Mouse (Mus musculus) liver, embryonic 14.5 days (tissue): ENCODE data around the gene Vmo1. TPM values are rescaled to one million over a fixed set of nuclear protein-coding genes. Genes with fewer than 3 reads are reported as not detected.
"Not testable (repeated sequence)": the region's sequence is repeated elsewhere in the genome, so short reads cannot be mapped to it uniquely, and the experiment has no call there.

Experiments
- ATAC-seq: fragments of 200-750 bp; cut with Nextera tagmentation; 2 replicates; pipeline ENCODE4 v1.8.0; 2017; ENCODE audit warnings: moderate number of reproducible peaks, mild to moderate bottlenecking, moderate library complexity; ENCODE audit not compliant: insufficient read depth
- DNase-seq, 3 experiments: peaks; one replicate each; pipeline ENCODE4 v3.0.0-alpha.2; 2012 to 2013; ENCODE audit warnings: low read depth in 3 of 3, low spot score in 3 of 3
- H3K27ac ChIP-seq: fragments of 300-500 bp; sonication (generic); 2 replicates; pipeline ENCODE4 v1.5.1; 2014; ENCODE audit warnings: moderate library complexity, mild to moderate bottlenecking, control low read depth, inconsistent platforms
- H3K27me3 ChIP-seq: fragments of 300-500 bp; sonication (generic); 2 replicates; pipeline ENCODE4 v1.6.1; 2014; ENCODE audit warnings: mild to moderate bottlenecking, low read length, moderate library complexity; ENCODE audit not compliant: control insufficient read depth, insufficient read depth
- H3K36me3 ChIP-seq: fragments of 300-500 bp; sonication (generic); replicated peaks from 2 replicates; pipeline ENCODE4 v1.6.1; 2014; ENCODE audit warnings: low read depth; ENCODE audit not compliant: control insufficient read depth, insufficient read depth
- H3K4me1 ChIP-seq, 2 experiments: fragments of 200-500 bp in 1 of 2; fragments of 300-500 bp in 1 of 2; sonication (generic) in 1 of 2; replicated peaks; 2 replicates each; pipeline ENCODE4 v1.6.1; 2012 to 2014; ENCODE audit warnings: antibody characterized with exemption in 1 of 2, inconsistent platforms in 1 of 2, low read length in 1 of 2; ENCODE audit not compliant: control insufficient read depth in 2 of 2, insufficient read depth in 2 of 2
- H3K4me2 ChIP-seq: fragments of 300-500 bp; sonication (generic); 2 replicates; pipeline ENCODE4 v1.6.1; 2014; ENCODE audit warnings: low read depth, mild to moderate bottlenecking, control low read depth, moderate library complexity
- H3K4me3 ChIP-seq, 2 experiments: fragments of 200-500 bp in 1 of 2; fragments of 300-500 bp in 1 of 2; sonication (generic) in 1 of 2; 2 replicates each; pipeline ENCODE4 v1.5.1; 2012 to 2014; ENCODE audit warnings: low read depth in 2 of 2, low read length in 2 of 2, mild to moderate bottlenecking in 2 of 2, control low read depth in 1 of 2, inconsistent platforms in 1 of 2, moderate library complexity in 1 of 2; ENCODE audit not compliant: insufficient read depth in 1 of 2
- H3K9ac ChIP-seq: fragments of 300-500 bp; sonication (generic); replicated peaks from 2 replicates; pipeline ENCODE4 v1.6.1; 2014; ENCODE audit warnings: mild to moderate bottlenecking, control low read depth, moderate library complexity
- H3K9me3 ChIP-seq: fragments of 300-500 bp; sonication (generic); 2 replicates; pipeline ENCODE4 v1.6.1; 2016; ENCODE audit warnings: low read length, mixed read lengths; ENCODE audit not compliant: control insufficient read depth
- CTCF ChIP-seq: IDR thresholded peaks from 2 replicates; pipeline ENCODE4 v1.5.1; 2016; ENCODE audit warnings: antibody characterized with exemption, low read depth, control low read depth
- EP300 ChIP-seq: IDR thresholded peaks from 2 replicates; pipeline ENCODE4 v1.6.1; 2016; ENCODE audit warnings: antibody characterized with exemption, low read depth
- WGBS: fragments of 180-500 bp; shearing (Covaris S2); extraction: QIAGEN DNeasy Blood & Tissue Kit; methylation state at CpG from one replicate; pipeline ENCODE4 v1.1.7; 2014; ENCODE audit not compliant: insufficient replicate concordance; 5-methylcytosine and 5-hydroxymethylcytosine counted together
- polyA plus RNA-seq, 2 experiments: library from polyadenylated mRNA; depleted of rRNA in 1 of 2; stranded (reverse) in 1 of 2; unstranded in 1 of 2; fragments of >200 nt; fragmentation: Nextera tagmentation in 1 of 2; extraction: Ambion mirVana in 1 of 2; gene quantifications; 2 replicates each; pipeline versions ENCODE4 v1.2.1 to v1.2.3; 2012 to 2014

Vmo1 gene
- polyA plus RNA-seq, 2 experiments = 0.23 to 0.51 TPM

GRCm38 (mm10) chr11:70541415-70541814, 27.0 kb upstream of the Vmo1 start:
- H3K9me3 ChIP-seq = no peaks in the 10 kb centered on the region
- 59% methylated on average over 5 of the region's 5 CpGs for WGBS
- no peaks in the 10 kb centered on the region for H3K4me1 ChIP-seq
- peaks cover 25% of the 10 kb centered on the region for H3K27me3 ChIP-seq
- TF ChIP-seq EP300 (no peak), CTCF (no peak)
- DNase-seq (no peak), ATAC-seq (no peak)
- no peak overlapping the region for H3K9ac ChIP-seq
- H3K36me3 ChIP-seq = no peaks in the 10 kb centered on the region
- no peak overlapping the region for H3K4me3 ChIP-seq
- no peak overlapping the region for H3K4me2 ChIP-seq
- H3K27ac ChIP-seq = no peak overlapping the region

DNA sequence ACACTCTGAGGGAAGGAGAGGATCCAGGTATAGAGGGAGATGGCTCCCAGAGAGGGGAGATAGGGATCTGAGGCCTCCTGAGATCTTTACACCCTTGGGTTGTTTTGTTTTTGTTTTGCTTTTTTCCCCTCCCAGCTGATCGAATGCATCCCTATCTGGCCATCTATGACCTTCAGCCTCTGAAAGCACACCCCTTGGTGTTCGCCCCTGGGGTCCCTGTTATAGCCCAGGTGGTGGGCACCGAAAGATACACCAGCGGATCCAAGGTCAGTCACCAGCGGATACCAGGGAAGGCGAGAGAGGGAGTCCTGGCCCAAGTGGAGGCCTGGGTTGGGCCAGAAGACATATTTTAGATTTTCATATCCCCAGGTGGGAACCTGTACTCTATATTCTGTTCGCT, 26.5 kb upstream of the Vmo1 start:
- no peaks in the 10 kb centered on the region for H3K9me3 ChIP-seq
- H3K27me3 ChIP-seq = peaks cover 25% of the 10 kb centered on the region
- 72% methylated on average over 7 of the region's 7 CpGs for WGBS
- DNase-seq (no peak), ATAC-seq (no peak)
- no peaks in the 10 kb centered on the region for H3K4me1 ChIP-seq
- no peak overlapping the region for H3K4me3 ChIP-seq
- no peaks in the 10 kb centered on the region for H3K36me3 ChIP-seq
- TF ChIP-seq CTCF (no peak), EP300 (no peak)
- peak overlapping the region; percentile 53 for H3K4me2 ChIP-seq
- no peak overlapping the region for H3K9ac ChIP-seq
- H3K27ac ChIP-seq = no peak overlapping the region

- TF ChIP-seq EP300 = no peak
- TF ChIP-seq CTCF = peak; percentile 65
Measured at GRCm38 (mm10) chr11:70539877-70540587, 25.6 kb upstream of the Vmo1 start, which contains the start of gene Pld2. Gene Pld2 (plus strand): TSS chr11:70540064.

GRCm38 (mm10) chr11:70539423-70539822, 25.0 kb upstream of the Vmo1 start:
- DNase-seq (no peak), ATAC-seq (no peak)
- H3K27ac ChIP-seq = no peak overlapping the region
- WGBS = 19% methylated on average over 9 of the region's 9 CpGs
- H3K27me3 ChIP-seq = peaks cover 25% of the 10 kb centered on the region
- H3K36me3 ChIP-seq = no peaks in the 10 kb centered on the region
- H3K9me3 ChIP-seq = no peaks in the 10 kb centered on the region
- H3K4me2 ChIP-seq = peak overlapping the region; percentile 53
- peak overlapping the region; percentile 41 to 53 for H3K4me3 ChIP-seq
- no peaks in the 10 kb centered on the region for H3K4me1 ChIP-seq
- TF ChIP-seq CTCF (no peak), EP300 (no peak)
- H3K9ac ChIP-seq = no peak overlapping the region

More at GRCm38 (mm10) chr11:70539877-70540587, 25.6 kb upstream of the Vmo1 start, which contains the start of gene Pld2:
- DNase-seq (peak in 2 of 3 experiments; percentile 44 to 45), ATAC-seq (peak; percentile 91)
- Histone ChIP-seq H3K4me3 (peak within 1 kb of the TSS; percentile 41 to 53), H3K9ac (0 out of 2 replicates have a peak within 1 kb of the TSS, but pooled peaks have one; percentile 5), H3K36me3 (no peaks in the 10 kb centered on the region), H3K4me2 (peak within 1 kb of the TSS; percentile 53), H3K9me3 (no peaks in the 10 kb centered on the region), H3K4me1 (no peaks in the 10 kb centered on the region), H3K27me3 (peaks cover 25% of the 10 kb centered on the region), H3K27ac (no peak within 1 kb of the TSS)
- WGBS = under 1% methylated on average over 45 of the region's 65 CpGs

GRCm38 (mm10) chr11:70532839-70533238, 18.4 kb upstream of the Vmo1 start, which contains the start of gene Gm40193:
Gene Gm40193 (minus strand): TSS chr11:70532939.
- Histone ChIP-seq H3K4me1 (no peaks in the 10 kb centered on the region), H3K27me3 (no peaks in the 10 kb centered on the region)

GRCm38 (mm10) chr11:70531065-70531464, 16.6 kb upstream of the Vmo1 start:
- H3K4me1 ChIP-seq, ATAC-seq, H3K9me3 ChIP-seq: not testable (repeated sequence)

More at GRCm38 (mm10) chr11:70532839-70533238, 18.4 kb upstream of the Vmo1 start, which contains the start of gene Gm40193:
- no peak within 1 kb of the TSS for H3K9ac ChIP-seq
- peaks cover 3% of the 10 kb centered on the region; the same call in 1 of the 2 replicates for H3K36me3 ChIP-seq
- H3K4me3 ChIP-seq = no peak within 1 kb of the TSS
- no peak for TF ChIP-seq EP300
- no peak for TF ChIP-seq CTCF
- H3K4me2 ChIP-seq = no peak within 1 kb of the TSS
- DNase-seq (no peak), ATAC-seq (no peak)
- WGBS = 73% methylated on average over 6 of the region's 6 CpGs
- H3K9me3 ChIP-seq = no peaks in the 10 kb centered on the region
- H3K27ac ChIP-seq = no peak within 1 kb of the TSS

More at GRCm38 (mm10) chr11:70531065-70531464, 16.6 kb upstream of the Vmo1 start:
- H3K36me3 ChIP-seq = peaks cover 16% of the 10 kb centered on the region
- not testable (repeated sequence) for H3K9ac ChIP-seq, H3K4me2 ChIP-seq, DNase-seq, H3K27me3 ChIP-seq, H3K4me3 ChIP-seq, H3K27ac ChIP-seq
- WGBS = 61% methylated on average over 2 of the region's 2 CpGs
